16 mouse cellular contexts compared by ENCODE assay signal in genomic region chr13:54754169-54755080, GRCm38 (mm10). TPM values are rescaled to one million over a fixed set of nuclear protein-coding genes. Genes with fewer than 3 reads are reported as not detected.
DNase-seq lines count a peak whose midpoint lies in the region; ATAC-seq lines count a peak whose summit lies in the region.
"Had no signal": no experiment of that assay in that cellular context is flagged by ENCODE, and none has a peak within 500 bp of the region (broad histone marks: within the 10 kb centered on the region; RNA-seq: fewer than 3 reads in every experiment).

No protein-coding gene starts in this region.

- 38% methylated on average over 12 of the region's 12 CpGs for WGBS in hindbrain, embryonic 15.5 days

- H3K9ac ChIP-seq in hindbrain, embryonic 15.5 days: no peak overlapping the region
- H3K9ac ChIP-seq: liver, embryonic 14.5 days had no signal

- H3K4me2 ChIP-seq in hindbrain, embryonic 15.5 days: no peak overlapping the region

- H3K4me1 ChIP-seq in hindbrain, embryonic 15.5 days (replicated peaks): peaks cover 65% of the 10 kb centered on the region

- no peaks in the 10 kb centered on the region for H3K27me3 ChIP-seq in hindbrain, embryonic 15.5 days

- peak overlapping the region; percentile 61; the same call in 1 of the 2 replicates for H3K27ac ChIP-seq in hindbrain, embryonic 15.5 days (replicated peaks)
- H3K27ac ChIP-seq: liver, embryonic 14.5 days had no signal

- ATAC-seq in hindbrain, embryonic 15.5 days (ENCODE audit: low FRiP score, low read depth): no peak
- ATAC-seq: CD4-positive, CD25-positive, alpha-beta regulatory T cell, adult 4 months; intestine, postnatal 0 days; Patski had no signal

- peak; percentile 64 for DNase-seq in cerebellum, adult 11-12 months
- no peak for DNase-seq in cerebellum, postnatal 4 days (ENCODE audit: low spot score in 2 of 2)
- DNase-seq in left cerebral cortex, postnatal 4 days: peak; percentile 48
- DNase-seq in left cerebral cortex, postnatal 36 days (ENCODE audit: low spot score in 2 of 2): no peak
- DNase-seq in MN1 (ENCODE audit: low spot score): peak; percentile 74
- DNase-seq in kidney, adult 18-20 months: no peak
- DNase-seq in layer of hippocampus, adult 9-11 months: no peak
- DNase-seq: gastrocnemius, postnatal 36 days; kidney, postnatal 36 days had no signal

- intact Hi-C loops in left cerebral cortex, postnatal 4 days (cut with DNase I): no loop called here
- intact Hi-C loops in left cerebral cortex, postnatal 36 days (cut with DNase I): loop anchor here (5.0 kb wide), 1 partner anchor 43 kb away; no protein-coding TSS in a partner anchor

- no peaks in the 10 kb centered on the region for H3K36me3 ChIP-seq in hindbrain, embryonic 15.5 days

- no peak overlapping the region for H3K4me3 ChIP-seq in hindbrain, embryonic 15.5 days

- H3K9me3 ChIP-seq in hindbrain, embryonic 15.5 days: no peaks in the 10 kb centered on the region

RNA-seq across cellular contexts. Expression of gene Gprin1, which starts 4.8 kb away (rescaled TPM):
- total RNA-seq in left cerebral cortex, postnatal 4 days (2021): 100 to 1,000 TPM; 277 to 278 TPM
- total RNA-seq in left cerebral cortex, postnatal 36 days (2021): 100 to 1,000 TPM; 127 to 128 TPM
- 24.8 and 33.9 TPM in 2 replicates for polyA plus RNA-seq in hindbrain, embryonic 15.5 days (2015; fragmentation: Nextera tagmentation; extraction: Ambion mirVana)
- total RNA-seq: gastrocnemius, postnatal 36 days had no signal
- polyA plus RNA-seq: CD4-positive, CD25-positive, alpha-beta regulatory T cell, adult 4 months had no signal

RNA-seq across cellular contexts. Expression of gene Sncb, which starts 12.0 kb away (rescaled TPM):
- 100 to 1,000 TPM; 331 to 383 TPM for total RNA-seq in left cerebral cortex, postnatal 4 days (2021)
- total RNA-seq in left cerebral cortex, postnatal 36 days (2021): 1,000 to 10,000 TPM in 1 of 2 experiments, 100 to 1,000 TPM in 1; 882 to 1,002 TPM
- polyA plus RNA-seq in hindbrain, embryonic 15.5 days (2015; fragmentation: Nextera tagmentation; extraction: Ambion mirVana): 77.2 and 95.2 TPM in 2 replicates
- total RNA-seq: gastrocnemius, postnatal 36 days had no signal
- polyA plus RNA-seq: heart, postnatal 0 days; Patski had no signal

RNA-seq across cellular contexts. Expression of gene Eif4e1b, which starts 29.4 kb away (rescaled TPM):
- total RNA-seq in left cerebral cortex, postnatal 4 days (2021): not detected
- total RNA-seq in left cerebral cortex, postnatal 36 days (2021): not detected
- not detected in 2 replicates for polyA plus RNA-seq in hindbrain, embryonic 15.5 days (2015; fragmentation: Nextera tagmentation; extraction: Ambion mirVana)
- total RNA-seq: gastrocnemius, postnatal 36 days; left cerebral cortex, postnatal 25 days had no signal
- polyA plus RNA-seq: CD4-positive, CD25-positive, alpha-beta regulatory T cell, adult 4 months; heart, postnatal 0 days; intestine, postnatal 0 days; liver, embryonic 14.5 days; Patski had no signal

RNA-seq across cellular contexts. Expression of gene Tspan17, which starts 34.8 kb away (rescaled TPM):
- total RNA-seq in left cerebral cortex, postnatal 4 days (2021): 10 to 100 TPM; 41.2 to 63.8 TPM
- 10 to 100 TPM; 76.5 to 86.1 TPM for total RNA-seq in left cerebral cortex, postnatal 36 days (2021)
- 95.7 and 98.3 TPM in 2 replicates for polyA plus RNA-seq in hindbrain, embryonic 15.5 days (2015; fragmentation: Nextera tagmentation; extraction: Ambion mirVana)

RNA-seq across cellular contexts. Expression of gene Cdhr2, which starts 53.2 kb away (rescaled TPM):
- under 1 TPM; 0.12 to 0.26 TPM for total RNA-seq in left cerebral cortex, postnatal 4 days (2021)
- under 1 TPM; 0.27 TPM for total RNA-seq in left cerebral cortex, postnatal 36 days (2021)
- 0.17 and 0.26 TPM in 2 replicates for polyA plus RNA-seq in hindbrain, embryonic 15.5 days (2015; fragmentation: Nextera tagmentation; extraction: Ambion mirVana)
- total RNA-seq: gastrocnemius, postnatal 36 days had no signal
- polyA plus RNA-seq: CD4-positive, CD25-positive, alpha-beta regulatory T cell, adult 4 months; heart, postnatal 0 days; Patski had no signal

Comparison
In these comparisons a context has a peak if more than half of its experiments do, and no peak if none do; other contexts are left out.
1. DNase-seq: peak in cerebellum, adult 11-12 months (single experiment), left cerebral cortex, postnatal 4 days (single experiment) and MN1 (single experiment); none in cerebellum, postnatal 4 days (0 of 2), left cerebral cortex, postnatal 36 days (0 of 2), kidney, adult 18-20 months (single experiment) and layer of hippocampus, adult 9-11 months (single experiment).